Mouse (Mus musculus) gastrocnemius, postnatal 36 days (tissue): ENCODE results near the gene Rnls. TPM values are rescaled to one million over a fixed set of nuclear protein-coding genes. Genes with fewer than 3 reads are reported as not detected.

ENCODE experiments used
- microRNA-seq, 2 experiments: library from miRNA; unstranded; fragments of <30 nt; microRNA quantifications; one replicate each; pipeline ENCODE4 v1.2.0; 2021
- total RNA-seq, 2 experiments: library from RNA; stranded (reverse); gene quantifications; 2 replicates each; pipeline ENCODE4 v1.2.3; 2021

Gene Rnls
- total RNA-seq, 2 experiments from 2014 or later, result 9.3 to 10.2 TPM

Small RNAs within 50 kb of the gene (microRNA-seq; reads per million reads assigned to microRNA genes)
- 0 to 1.5 reads per million in 2 experiments for gene Mir3970

Other genes starting within 250 kb of the Rnls start
- under 1 TPM; 0.15 to 0.17 TPM for gene Lipo4, start 125.5 kb upstream of the Rnls start, total RNA-seq
- not detected for gene Gm8978, start 233.0 kb upstream of the Rnls start, total RNA-seq